Mouse (Mus musculus) thymus, adult 2 months (tissue): ENCODE data around the gene Eno1.

Experiments
- CTCF ChIP-seq: fragments of 200-500 bp; IDR thresholded peaks from 2 replicates; pipeline ENCODE4 v1.5.1; 2012; ENCODE audit warnings: mild to moderate bottlenecking, control low read depth, low read length, moderate library complexity, borderline replicate concordance; ENCODE audit not compliant: control insufficient read depth, poor library complexity, insufficient read depth; ENCODE audit errors: extremely low read depth
- POLR2A ChIP-seq: fragments of 200-500 bp; IDR thresholded peaks from 2 replicates; pipeline ENCODE4 v1.6.1; 2012; ENCODE audit warnings: mild to moderate bottlenecking, low read length, control low read depth, moderate library complexity; ENCODE audit not compliant: control insufficient read depth, poor library complexity, insufficient read depth; ENCODE audit errors: extremely low read depth

DNA sequence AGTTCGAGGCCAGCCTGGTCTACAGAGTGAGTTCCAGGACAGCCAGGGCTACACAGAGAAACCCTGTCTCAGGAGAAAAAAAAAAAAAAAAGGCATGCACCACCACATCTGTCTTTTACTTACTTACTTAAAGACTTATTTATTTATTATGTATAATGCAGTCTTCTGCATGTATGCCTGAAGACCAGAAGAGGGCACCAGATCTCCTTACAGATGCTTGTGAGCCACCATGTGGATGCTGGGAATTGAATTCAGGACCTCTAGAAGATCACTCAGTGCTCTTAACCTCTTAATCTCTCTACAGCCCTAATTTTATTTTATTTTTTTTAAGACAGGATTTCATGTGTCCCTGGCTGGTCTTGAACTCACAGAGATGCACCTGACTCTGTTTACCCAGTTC, 18.6 kb upstream of the Eno1 start:
- TF ChIP-seq CTCF (no peak), POLR2A (no peak)
